Mouse (Mus musculus) neutrophil, adult 5-6 weeks (primary cell): ENCODE data around the gene Atg4c. TPM values are rescaled to one million over a fixed set of nuclear protein-coding genes. Genes with fewer than 3 reads are reported as not detected.
A peak's percentile ranks its signal among the peaks of the same experiment; 100 is the strongest.

Experiments used
- ATAC-seq: fragments of 151-379, 151-347 bp; 2 replicates; pipeline ENCODE4 v1.8.0; 2017; ENCODE audit warnings: mild to moderate bottlenecking, moderate TSS enrichment; ENCODE audit not compliant: insufficient number of reproducible peaks, poor library complexity, low FRiP score, severe bottlenecking; ENCODE audit errors: extremely low read depth
- total RNA-seq: library from RNA; stranded (forward); fragments of 200-1000 nt; gene quantifications from 2 replicates; pipeline ENCODE4 v1.2.3, GENCODE M21; 2017

Atg4c gene
- total RNA-seq, 1 experiment from 2014 or later = 10.7 TPM

DNA sequence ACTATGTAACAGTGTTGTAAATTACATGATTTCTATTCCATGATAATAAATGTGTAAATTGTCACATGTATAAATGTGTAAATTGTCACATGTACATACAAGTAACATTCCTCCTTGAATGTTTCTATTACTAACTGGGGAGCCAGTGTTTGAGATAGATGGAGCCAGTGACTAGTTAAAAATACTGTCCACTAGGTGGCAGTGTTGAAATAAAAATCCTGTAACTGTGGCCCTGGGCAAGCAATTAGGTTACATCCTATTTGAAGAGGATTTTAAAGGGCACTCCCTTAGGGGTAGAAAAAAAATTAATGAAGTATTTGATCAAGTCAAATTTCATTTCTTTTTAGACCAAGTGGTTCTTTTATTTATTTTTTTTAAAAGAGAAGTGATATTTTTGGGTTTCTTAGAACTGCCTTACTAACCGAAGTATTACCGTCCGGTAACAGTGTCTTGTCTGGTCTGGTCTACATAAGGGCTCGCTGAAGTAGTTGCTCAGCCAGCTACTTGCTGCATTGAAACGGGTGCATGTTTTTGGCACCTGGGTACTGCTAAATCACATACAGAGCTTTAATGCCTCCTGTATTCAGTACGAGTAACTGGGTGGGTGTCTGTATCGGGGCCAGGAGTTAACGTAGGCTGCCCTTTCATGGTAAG lies 41.6 kb downstream of the Atg4c start:
- peak; percentile 48; the same call in 1 of the 2 replicates for ATAC-seq

DNA sequence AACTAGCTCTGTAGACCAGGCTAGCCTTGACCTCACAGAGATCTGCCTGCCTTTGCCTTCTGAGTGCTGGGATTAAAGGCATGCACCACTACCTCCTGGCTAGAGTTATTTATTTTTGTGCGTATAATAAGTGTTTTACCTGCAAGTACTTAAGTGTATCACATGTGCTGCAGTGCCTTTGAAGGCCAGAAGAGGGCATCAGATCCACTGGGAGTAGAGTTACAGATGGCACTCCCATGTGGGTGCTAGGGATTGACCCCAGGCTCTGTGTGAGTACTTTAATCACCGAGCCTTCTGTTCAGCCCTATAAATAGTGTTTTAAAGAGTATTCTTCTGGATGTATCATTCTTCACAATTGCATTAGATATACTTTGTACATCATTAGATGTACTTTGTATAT lies 44.6 kb downstream of the Atg4c start:
- ATAC-seq = no peak

DNA sequence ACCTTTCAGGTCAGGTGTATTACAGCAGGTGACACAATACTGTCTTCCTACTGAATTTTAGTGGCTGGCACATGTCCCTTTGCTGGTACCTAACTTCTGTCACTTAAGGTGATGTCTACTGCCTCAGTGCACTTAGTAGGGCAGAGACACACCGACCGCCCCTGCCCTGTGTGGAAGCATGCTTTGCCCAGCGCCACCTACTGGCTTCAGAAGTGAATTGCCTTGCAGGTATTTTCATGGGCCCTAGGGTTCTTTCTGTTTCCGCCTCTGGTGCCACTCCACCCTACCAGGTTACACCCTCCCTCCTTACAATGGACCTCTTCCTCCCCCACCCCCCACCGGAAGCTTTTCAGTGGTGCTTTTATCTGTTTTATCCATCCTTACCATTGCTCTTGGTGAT lies 47.9 kb downstream of the Atg4c start:
- ATAC-seq = no peak

- no peak for ATAC-seq
These were observed 55.6 kb downstream of the Atg4c start for GRCm38 (mm10) chr4:99249358-99249757.

DNA sequence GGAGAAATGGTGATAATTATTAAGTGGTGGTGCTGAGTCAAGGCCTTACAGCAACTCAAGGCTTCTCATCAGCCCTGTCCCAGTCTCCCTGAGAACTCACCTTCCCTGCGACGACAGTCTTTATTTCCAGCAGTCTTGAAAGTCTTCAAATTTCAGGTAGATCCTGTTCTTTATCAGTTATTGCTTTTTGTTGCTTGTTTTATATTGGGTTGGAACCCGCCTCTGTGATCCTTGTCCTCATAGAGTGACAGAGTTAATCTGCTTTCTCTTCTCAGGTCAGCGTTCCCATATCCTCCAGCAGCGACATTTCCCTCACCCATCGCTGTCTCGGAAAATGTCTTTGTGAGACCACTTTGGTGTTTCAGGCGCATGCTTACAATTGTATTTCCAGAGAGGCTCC lies 56.1 kb downstream of the Atg4c start:
- no peak for ATAC-seq

DNA sequence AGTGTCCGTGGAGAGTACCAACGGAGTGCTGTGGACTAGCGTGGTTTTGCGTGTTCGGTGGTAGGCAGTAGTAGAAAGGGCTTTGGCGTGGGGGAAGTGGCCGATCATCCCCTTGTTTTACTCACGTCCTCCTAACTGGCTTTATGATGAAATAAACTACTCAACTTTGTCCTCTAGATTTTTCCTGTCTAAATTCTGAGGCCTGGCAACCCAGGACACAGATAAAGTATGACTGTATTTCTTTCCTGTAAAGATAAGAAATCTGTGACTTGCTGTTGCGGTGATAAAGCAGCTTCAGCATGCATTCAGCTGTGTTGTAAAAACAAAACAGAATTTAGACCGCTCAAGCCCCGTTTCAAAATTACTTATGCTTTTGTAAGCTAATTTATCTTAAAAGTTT lies 59.2 kb downstream of the Atg4c start:
- ATAC-seq = no peak

DNA sequence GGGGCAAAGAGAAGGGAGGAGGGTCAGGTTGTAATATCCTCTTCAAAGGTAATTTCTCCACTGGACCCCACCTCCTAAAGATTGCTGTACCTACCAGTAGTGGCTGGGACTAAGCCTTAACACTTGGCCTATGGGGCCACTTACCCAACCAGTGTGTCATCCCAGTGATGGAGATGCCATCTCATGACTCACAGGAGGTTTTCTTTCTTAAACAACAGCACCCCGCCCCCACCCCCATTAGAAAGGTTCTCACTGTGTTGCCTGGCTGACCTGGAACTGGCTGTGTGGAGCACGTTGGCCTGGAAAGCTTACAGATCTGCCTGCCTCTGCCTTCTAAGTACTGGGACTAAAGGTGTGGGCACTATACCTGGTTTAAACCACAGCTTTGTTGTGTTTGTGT lies 69.5 kb downstream of the Atg4c start:
- ATAC-seq = no peak

DNA sequence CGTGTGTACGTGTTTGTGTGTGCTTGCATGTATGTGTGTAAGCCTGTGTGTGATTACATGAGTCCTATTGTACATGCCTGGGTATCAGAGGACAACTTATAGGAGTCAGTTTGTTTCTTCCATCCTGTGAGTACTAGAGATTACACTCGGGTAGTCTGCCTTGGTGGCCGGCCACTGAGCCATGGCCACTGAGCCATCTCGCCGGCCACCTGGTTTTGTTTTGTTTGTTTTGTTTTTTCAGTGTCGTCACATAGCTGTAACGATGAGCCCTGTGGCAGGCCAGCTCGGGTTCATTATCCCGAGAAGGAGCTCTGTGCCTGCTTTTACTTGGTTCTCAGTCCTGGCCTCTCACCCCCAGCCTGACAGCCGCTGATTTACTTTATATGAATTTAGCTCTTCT lies 69.9 kb downstream of the Atg4c start:
- no peak for ATAC-seq

DNA sequence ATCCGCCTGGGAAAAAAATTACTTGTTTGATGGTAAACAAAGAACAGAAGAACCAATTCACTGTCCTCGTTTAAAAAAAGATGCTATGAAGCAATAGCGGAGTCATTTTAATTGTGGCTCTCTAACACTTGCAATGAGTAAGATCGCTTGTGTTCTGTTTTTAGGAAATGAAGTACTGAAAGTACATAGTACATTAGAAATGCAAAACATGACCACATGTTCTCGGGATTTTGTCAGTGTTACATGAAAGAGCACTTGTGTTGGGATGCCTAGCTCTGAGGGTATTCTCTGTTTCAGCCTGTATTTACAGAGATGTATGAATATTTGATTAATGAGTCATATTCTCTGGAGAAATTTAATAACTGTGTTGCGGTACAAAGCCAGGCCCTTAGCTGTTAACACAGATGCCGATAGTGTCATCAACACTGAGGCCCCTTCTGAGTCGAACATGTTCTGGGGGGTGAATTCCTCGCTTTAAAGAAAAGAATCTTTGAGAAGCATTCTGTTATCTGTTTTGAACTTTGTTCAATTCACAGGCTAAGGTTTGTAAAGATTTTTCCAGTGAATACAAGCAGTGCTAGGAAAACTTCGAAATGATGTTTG lies 73.2 kb downstream of the Atg4c start:
- no peak for ATAC-seq

- no peak for ATAC-seq
These were observed 79.1 kb downstream of the Atg4c start for GRCm38 (mm10) chr4:99272860-99273259.

- ATAC-seq = no peak
These were observed 79.7 kb downstream of the Atg4c start for GRCm38 (mm10) chr4:99273466-99273865.

DNA sequence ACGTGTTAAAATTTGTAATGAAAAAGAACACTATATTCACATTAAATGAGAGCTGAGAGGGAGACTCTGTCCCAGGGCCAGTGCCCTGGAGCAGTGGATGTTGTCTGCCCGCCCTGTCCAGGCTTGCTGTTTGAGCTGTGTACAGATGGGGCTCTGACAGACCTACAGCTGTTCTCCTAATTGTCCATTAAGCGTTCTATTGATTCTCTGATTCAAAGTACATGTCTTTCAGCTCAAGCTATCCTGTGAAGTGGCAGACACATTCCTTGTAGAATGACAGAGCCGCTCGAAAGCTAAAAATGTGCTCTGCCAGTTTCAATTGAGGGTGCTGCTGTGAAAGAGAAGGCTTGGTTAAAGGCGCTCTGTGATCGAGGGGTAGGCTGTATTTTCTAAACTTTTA lies 80.2 kb downstream of the Atg4c start:
- ATAC-seq = no peak

DNA sequence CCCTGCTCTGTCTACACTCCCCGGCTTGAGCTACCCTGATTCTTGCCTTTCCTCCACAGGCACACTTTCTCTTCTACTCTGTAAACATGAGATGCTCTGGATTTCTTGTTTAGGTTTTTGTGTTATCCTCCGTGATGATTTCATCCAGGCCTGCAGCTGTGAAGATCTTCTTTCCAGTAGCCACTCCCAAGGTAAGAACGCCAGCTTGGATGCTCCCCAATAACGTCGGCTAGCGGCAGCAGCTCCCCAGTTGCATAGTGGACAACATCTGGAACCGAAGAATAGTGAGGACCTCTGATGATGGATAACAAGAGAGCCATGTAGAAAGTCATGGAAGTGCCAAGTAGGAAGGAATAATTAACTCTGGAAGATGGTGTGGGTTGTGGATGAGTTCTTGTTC lies 85.1 kb downstream of the Atg4c start:
- ATAC-seq = no peak

DNA sequence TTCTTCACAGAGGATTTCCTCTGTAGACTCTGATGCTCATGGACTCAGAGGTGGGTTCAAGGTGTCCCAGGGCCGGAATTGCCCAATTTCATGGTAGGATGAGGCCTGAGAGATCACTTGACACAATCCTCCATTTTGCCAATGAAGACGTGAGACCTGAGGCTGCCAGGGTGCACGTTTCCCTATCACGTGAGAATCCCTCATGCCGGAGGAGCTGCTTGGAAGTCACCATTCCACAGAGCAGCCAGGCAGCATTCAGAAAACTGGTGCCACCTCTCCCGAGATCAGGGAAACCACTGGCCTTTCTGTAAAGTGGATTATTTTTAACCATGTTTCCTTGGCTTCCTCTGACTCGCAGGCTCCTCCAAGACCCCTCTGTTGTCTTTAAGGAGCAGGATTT lies 88.0 kb downstream of the Atg4c start:
- ATAC-seq = no peak

GRCm38 (mm10) chr4:99289286-99289685 lies 95.6 kb downstream of the Atg4c start:
- ATAC-seq = no peak

DNA sequence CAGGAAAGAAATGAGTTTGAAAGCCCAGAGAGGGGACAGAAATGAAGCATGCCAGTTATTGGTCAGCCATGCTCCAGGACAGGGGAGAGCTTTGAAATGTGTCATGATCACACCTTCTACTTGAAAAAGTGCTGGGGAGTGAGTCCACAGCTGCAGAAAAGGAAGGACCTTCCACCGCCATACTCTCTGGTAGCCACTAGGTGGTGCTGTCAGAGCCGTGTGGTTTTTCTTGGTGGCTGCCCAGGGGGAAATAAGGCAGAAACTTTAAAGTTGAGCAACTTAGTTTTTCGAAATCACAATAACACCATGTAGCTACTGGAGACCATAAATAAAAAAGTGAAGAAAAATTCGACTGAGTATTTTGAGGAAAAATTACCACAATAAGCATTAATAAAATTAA lies 104.9 kb downstream of the Atg4c start:
- peak; percentile 61 for ATAC-seq

DNA sequence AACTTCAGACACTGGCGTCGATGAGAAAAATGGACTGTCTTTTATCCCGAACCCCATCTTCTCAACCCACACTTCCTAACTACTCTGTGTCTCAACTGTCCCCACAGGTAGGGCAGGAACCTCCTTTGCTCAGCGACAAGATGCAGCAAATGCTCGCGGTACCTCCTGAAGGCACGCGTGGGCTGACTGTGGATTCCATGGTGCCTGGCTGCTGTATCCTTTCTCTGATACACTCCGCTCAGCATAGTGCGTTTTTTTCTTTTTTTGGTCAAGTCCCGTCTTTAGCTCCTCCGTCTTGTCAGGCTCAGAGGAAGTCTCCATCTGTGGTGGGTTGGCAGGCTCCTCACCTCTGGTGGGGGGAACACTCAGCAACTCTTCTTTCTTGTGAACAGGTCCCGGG lies 111.1 kb downstream of the Atg4c start:
- ATAC-seq = no peak
